Mouse (Mus musculus) thymus, adult 2 months (tissue): ENCODE data around the gene Ang6.

Experiments used
- CTCF ChIP-seq: fragments of 200-500 bp; IDR thresholded peaks from 2 replicates; pipeline ENCODE4 v1.5.1; 2012; ENCODE audit warnings: mild to moderate bottlenecking, control low read depth, low read length, moderate library complexity, borderline replicate concordance; ENCODE audit not compliant: control insufficient read depth, poor library complexity, insufficient read depth; ENCODE audit errors: extremely low read depth
- POLR2A ChIP-seq: fragments of 200-500 bp; IDR thresholded peaks from 2 replicates; pipeline ENCODE4 v1.6.1; 2012; ENCODE audit warnings: mild to moderate bottlenecking, low read length, control low read depth, moderate library complexity; ENCODE audit not compliant: control insufficient read depth, poor library complexity, insufficient read depth; ENCODE audit errors: extremely low read depth

DNA sequence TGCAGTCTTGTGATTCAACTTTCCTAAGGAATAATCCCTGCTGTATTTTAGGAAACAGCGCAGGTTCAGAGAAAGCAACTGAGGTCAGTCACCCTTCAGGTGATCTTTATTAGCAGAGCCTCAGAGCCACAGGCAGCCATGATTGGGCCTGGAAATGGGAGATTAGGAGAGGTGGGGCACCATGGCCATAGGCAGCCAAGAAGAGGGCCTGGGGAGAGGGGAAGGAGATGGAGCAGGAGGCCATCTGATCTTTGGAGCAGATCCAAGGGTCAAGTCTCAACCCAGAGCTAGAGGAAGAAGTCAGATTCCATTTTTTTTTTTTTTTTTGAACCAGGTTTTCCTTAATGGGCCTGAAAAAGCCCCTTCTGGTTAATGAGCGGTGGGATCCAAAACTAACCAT lies 15.9 kb downstream of the Ang6 start:
- TF ChIP-seq CTCF (no peak), POLR2A (no peak)
